Mouse (Mus musculus) left cerebral cortex, postnatal 36 days (tissue): ENCODE results near the gene 1700125H20Rik. TPM values are rescaled to one million over a fixed set of nuclear protein-coding genes. Genes with fewer than 3 reads are reported as not detected.
A peak's percentile ranks its signal among the peaks of the same experiment; 100 is the strongest.
"Not testable (repeated sequence)": the region's sequence is repeated elsewhere in the genome, so short reads cannot be mapped to it uniquely, and the experiment has no call there.

Experiments used
- DNase-seq, 2 experiments: peaks; one replicate each; pipeline ENCODE4 v3.0.0; 2021 to 2022; ENCODE audit warnings: low spot score in 2 of 2, mixed read lengths in 1 of 2
- intact Hi-C: fragments of 180-260 bp; cut with DNase I; formaldehyde crosslinking; loops from one replicate; pipeline ENCODE4 v1.15.1; 2025
- total RNA-seq, 2 experiments: library from RNA; stranded (reverse); gene quantifications; 2 replicates each; pipeline ENCODE4 v1.2.3; 2021

1700125H20Rik gene
- total RNA-seq = not detected

- intact Hi-C loops = loop anchor here (5.0 kb wide), 1 partner anchor 92 kb away; no protein-coding TSS in a partner anchor
- peak; percentile 79 to 80 for DNase-seq
Measured at GRCm38 (mm10) chr11:85170058-85170740, at the start of gene 1700125H20Rik. TSS of gene 1700125H20Rik (plus strand) at chr11:85170404.

GRCm38 (mm10) chr11:85122073-85122472 is 48.1 kb upstream of the 1700125H20Rik start:
- intact Hi-C loops = no loop called here
- no peak for DNase-seq

GRCm38 (mm10) chr11:85123267-85123992 is 46.8 kb upstream of the 1700125H20Rik start:
- intact Hi-C loops = no loop called here

GRCm38 (mm10) chr11:85126257-85127102 is 43.7 kb upstream of the 1700125H20Rik start:
- no peak for DNase-seq
- intact Hi-C loops = no loop called here

More at GRCm38 (mm10) chr11:85123267-85123992, 46.8 kb upstream of the 1700125H20Rik start:
- no peak for DNase-seq

GRCm38 (mm10) chr11:85128883-85129282 is 41.3 kb upstream of the 1700125H20Rik start:
- DNase-seq = no peak
- intact Hi-C loops = no loop called here

- intact Hi-C loops = no loop called here
- DNase-seq = no peak
Measured at GRCm38 (mm10) chr11:85131542-85131941, 38.7 kb upstream of the 1700125H20Rik start.

- intact Hi-C loops = loop anchor here (2.0 kb wide), 1 partner anchor 172 kb away; the partner anchor contains the start of gene Ppm1d
- peak; percentile 13 to 16 for DNase-seq
Measured at GRCm38 (mm10) chr11:85138776-85139474, 31.3 kb upstream of the 1700125H20Rik start.

GRCm38 (mm10) chr11:85139581-85140540 is 30.3 kb upstream of the 1700125H20Rik start, which contains the start of gene Usp32:
TSS of gene Usp32 (minus strand) at chr11:85140161.
- peak; percentile 95 to 98 for DNase-seq
- intact Hi-C loops = loop anchor here (2.0 to 5.0 kb wide), 2 partner anchors 171 to 268 kb away; partner anchors contain the start of genes Ggnbp2 and Ppm1d

- DNase-seq = no peak
- intact Hi-C loops = no loop called here
Measured at GRCm38 (mm10) chr11:85152256-85152930, 17.8 kb upstream of the 1700125H20Rik start.

- no peak for DNase-seq
- intact Hi-C loops = no loop called here
Measured at GRCm38 (mm10) chr11:85157301-85157700, 12.9 kb upstream of the 1700125H20Rik start.

GRCm38 (mm10) chr11:85163014-85163413 is 7.2 kb upstream of the 1700125H20Rik start:
- DNase-seq, intact Hi-C loops: not testable (repeated sequence)

- no peak for DNase-seq
- intact Hi-C loops = no loop called here
Measured at GRCm38 (mm10) chr11:85164371-85164770, 5.8 kb upstream of the 1700125H20Rik start.

- intact Hi-C loops = no loop called here
- DNase-seq = no peak
Measured at GRCm38 (mm10) chr11:85167503-85167902, 2.7 kb upstream of the 1700125H20Rik start.

- DNase-seq = no peak
- intact Hi-C loops = loop anchor here (5.0 kb wide), 1 partner anchor 91 kb away; no protein-coding TSS in a partner anchor
Measured at GRCm38 (mm10) chr11:85170833-85171232, 629 bp downstream of the 1700125H20Rik start.

GRCm38 (mm10) chr11:85175941-85176340 is 5.7 kb downstream of the 1700125H20Rik start:
- intact Hi-C loops = no loop called here
- no peak for DNase-seq

GRCm38 (mm10) chr11:85177761-85178160 is 7.6 kb downstream of the 1700125H20Rik start:
- no peak for DNase-seq
- intact Hi-C loops = no loop called here

GRCm38 (mm10) chr11:85178413-85178812 is 8.2 kb downstream of the 1700125H20Rik start:
- no peak for DNase-seq
- intact Hi-C loops = no loop called here
